Mouse (Mus musculus) kidney, postnatal 36 days (tissue): ENCODE measurements around the gene Ykt6.
"Not testable (repeated sequence)": the region's sequence is repeated elsewhere in the genome, so short reads cannot be mapped to it uniquely, and the experiment has no call there.

Experiments
- DNase-seq, 2 experiments: peaks; one replicate each; pipeline ENCODE4 v3.0.0; 2021 to 2022; ENCODE audit warnings: mixed read lengths in 2 of 2

Gene Ykt6

GRCm38 (mm10) chr11:5955546-5956276 lies at the start of gene Ykt6:
Gene Ykt6 (plus strand): TSS chr11:5955693.
- peak; percentile 98 to 99 for DNase-seq

- no peak for DNase-seq
Measured at GRCm38 (mm10) chr11:5905778-5906518, 49.5 kb upstream of the Ykt6 start.

- DNase-seq: no peak
Measured at GRCm38 (mm10) chr11:5907096-5907495, 48.4 kb upstream of the Ykt6 start.

GRCm38 (mm10) chr11:5908642-5909041 lies 46.9 kb upstream of the Ykt6 start:
- DNase-seq: no peak

GRCm38 (mm10) chr11:5912635-5913034 lies 42.9 kb upstream of the Ykt6 start:
- peak; percentile 38 to 79 for DNase-seq

GRCm38 (mm10) chr11:5913256-5913655 lies 42.2 kb upstream of the Ykt6 start:
- peak in 1 of 2 experiments; percentile 20 for DNase-seq

- DNase-seq: no peak
Measured at GRCm38 (mm10) chr11:5913936-5914335, 41.6 kb upstream of the Ykt6 start.

GRCm38 (mm10) chr11:5914940-5915339 lies 40.6 kb upstream of the Ykt6 start:
- no peak for DNase-seq

- DNase-seq: no peak
Measured at GRCm38 (mm10) chr11:5915429-5916177, 39.9 kb upstream of the Ykt6 start.

- DNase-seq: no peak
Measured at GRCm38 (mm10) chr11:5916178-5916548, 39.3 kb upstream of the Ykt6 start.

- DNase-seq: no peak
Measured at GRCm38 (mm10) chr11:5918111-5918510, 37.4 kb upstream of the Ykt6 start.

- no peak for DNase-seq
Measured at GRCm38 (mm10) chr11:5919606-5920005, 35.9 kb upstream of the Ykt6 start.

GRCm38 (mm10) chr11:5920323-5920960 lies 35.1 kb upstream of the Ykt6 start:
- peak in 1 of 2 experiments; percentile 44 for DNase-seq

- DNase-seq: no peak
Measured at GRCm38 (mm10) chr11:5924699-5925098, 30.8 kb upstream of the Ykt6 start.

- DNase-seq: no peak
Measured at GRCm38 (mm10) chr11:5926696-5927220, 28.7 kb upstream of the Ykt6 start.

- no peak for DNase-seq
Measured at GRCm38 (mm10) chr11:5930578-5930977, 24.9 kb upstream of the Ykt6 start.

GRCm38 (mm10) chr11:5931947-5932346 lies 23.5 kb upstream of the Ykt6 start:
- peak in 1 of 2 experiments; percentile 65 for DNase-seq

- DNase-seq: not testable (repeated sequence)
Measured at GRCm38 (mm10) chr11:5934531-5934930, 21.0 kb upstream of the Ykt6 start.

GRCm38 (mm10) chr11:5942966-5943365 lies 12.5 kb upstream of the Ykt6 start:
- DNase-seq: no peak

GRCm38 (mm10) chr11:5945096-5945495 lies 10.4 kb upstream of the Ykt6 start:
- no peak for DNase-seq

GRCm38 (mm10) chr11:5947796-5948195 lies 7.7 kb upstream of the Ykt6 start:
- DNase-seq: no peak

GRCm38 (mm10) chr11:5948546-5949250 lies 6.8 kb upstream of the Ykt6 start:
- DNase-seq: no peak
